Mouse (Mus musculus): ENCODE measurements around the gene Btg1-ps2. TPM values are rescaled to one million over a fixed set of nuclear protein-coding genes. Genes with fewer than 3 reads are reported as not detected.
"Not testable (repeated sequence)": the region's sequence is repeated elsewhere in the genome, so short reads cannot be mapped to it uniquely, and the experiment has no call there.

Gene Btg1-ps2
- not detected in 2 replicates for polyA plus RNA-seq (2015; fragmentation: Nextera tagmentation; extraction: Ambion mirVana)

DNA sequence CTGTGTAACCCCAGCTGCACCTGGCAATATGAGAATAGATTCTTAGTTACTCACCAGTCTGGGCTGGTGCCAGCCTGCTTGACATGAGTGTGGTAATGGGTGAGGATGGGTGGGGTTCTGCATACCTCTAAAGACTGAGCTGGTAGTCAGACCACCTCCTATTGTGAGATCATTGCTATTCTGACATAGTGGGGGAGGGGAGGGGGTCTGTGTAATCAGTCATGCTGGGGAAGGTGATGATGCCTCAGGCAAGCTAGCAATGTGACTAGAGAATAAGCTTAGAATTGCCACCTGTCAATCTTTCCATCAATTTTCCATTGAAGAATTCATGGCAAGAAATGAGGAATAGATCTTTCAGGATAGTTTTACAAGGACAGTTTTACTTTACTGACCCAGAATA is at the start of gene Btg1-ps2:
TSS of gene Btg1-ps2 (minus strand) at position 101 of the 400 bp plus-strand sequence.
- not testable (repeated sequence) for H3K9me3 ChIP-seq; H3K4me3 ChIP-seq (replicated peaks); H3K27me3 ChIP-seq

DNA sequence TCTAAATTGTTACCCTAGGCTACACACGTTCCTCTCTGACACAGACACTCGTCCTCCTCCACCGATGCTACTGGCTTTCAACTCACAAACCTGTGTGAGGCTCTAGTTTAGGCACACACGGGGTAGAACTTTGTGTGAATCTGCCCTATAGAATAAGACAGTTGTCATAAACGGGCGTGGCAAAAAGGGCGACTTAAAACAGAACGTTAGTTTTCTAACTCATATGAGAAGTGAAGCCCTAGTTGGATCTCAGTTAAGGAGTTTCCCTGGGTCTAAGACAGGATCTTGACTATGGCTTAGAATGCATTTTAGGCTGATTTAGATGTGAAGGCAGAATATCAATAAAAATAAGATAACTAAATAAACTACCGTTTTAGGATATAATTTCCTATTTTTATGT is 42.1 kb upstream of the Btg1-ps2 start, which contains the start of gene Rhox11:
TSS of gene Rhox11 (minus strand) at position 101 of the 400 bp plus-strand sequence.
- Histone ChIP-seq H3K9me3 (no peaks in the 10 kb centered on the region), H3K27me3 (no peaks in the 10 kb centered on the region), H3K4me1 (replicated peaks) (no peaks in the 10 kb centered on the region), H3K27ac (no peak within 1 kb of the TSS), H3K36me3 (no peaks in the 10 kb centered on the region), H3K4me2 (replicated peaks) (no peak within 1 kb of the TSS), H3K4me3 (replicated peaks) (no peak within 1 kb of the TSS), H3K9ac (replicated peaks) (no peak within 1 kb of the TSS)
- ATAC-seq = no peak
- 89% methylated on average over 9 of the region's 9 CpGs for WGBS

More for the DNA sequence above, at the start of gene Btg1-ps2:
- not testable (repeated sequence) for H3K9ac ChIP-seq (replicated peaks); H3K27ac ChIP-seq; H3K4me1 ChIP-seq (replicated peaks); H3K36me3 ChIP-seq; ATAC-seq; H3K4me2 ChIP-seq (replicated peaks)

DNA sequence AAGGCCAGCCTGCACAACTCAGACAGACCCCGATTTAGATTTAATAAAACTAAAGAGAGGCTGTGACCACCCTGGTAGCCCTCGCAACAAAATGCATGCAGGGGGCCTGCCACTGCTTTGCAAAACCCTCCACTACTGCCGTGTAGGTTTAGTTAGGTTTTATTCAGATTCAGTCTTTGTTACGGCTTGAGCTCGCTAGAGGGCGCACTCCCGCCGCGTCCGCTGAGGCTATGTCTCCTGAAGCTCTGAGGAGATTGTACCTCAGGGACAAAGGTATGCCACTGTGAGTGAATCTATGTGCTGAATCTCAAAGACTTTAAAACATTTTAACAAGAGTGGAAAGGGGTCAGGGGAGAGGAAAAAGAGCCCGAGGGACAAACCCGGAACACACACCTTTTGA is 41.3 kb upstream of the Btg1-ps2 start:
- no peak overlapping the region for H3K27ac ChIP-seq
- H3K4me3 ChIP-seq (replicated peaks) = no peak overlapping the region
- H3K4me1 ChIP-seq (replicated peaks) = no peaks in the 10 kb centered on the region
- no peaks in the 10 kb centered on the region for H3K9me3 ChIP-seq
- no peak overlapping the region for H3K9ac ChIP-seq (replicated peaks)
- no peak overlapping the region for H3K4me2 ChIP-seq (replicated peaks)
- no peaks in the 10 kb centered on the region for H3K36me3 ChIP-seq
- ATAC-seq = peak; percentile 40; the same call in 1 of the 2 replicates
- 17% methylated on average over 12 of the region's 12 CpGs for WGBS
- H3K27me3 ChIP-seq = no peaks in the 10 kb centered on the region

DNA sequence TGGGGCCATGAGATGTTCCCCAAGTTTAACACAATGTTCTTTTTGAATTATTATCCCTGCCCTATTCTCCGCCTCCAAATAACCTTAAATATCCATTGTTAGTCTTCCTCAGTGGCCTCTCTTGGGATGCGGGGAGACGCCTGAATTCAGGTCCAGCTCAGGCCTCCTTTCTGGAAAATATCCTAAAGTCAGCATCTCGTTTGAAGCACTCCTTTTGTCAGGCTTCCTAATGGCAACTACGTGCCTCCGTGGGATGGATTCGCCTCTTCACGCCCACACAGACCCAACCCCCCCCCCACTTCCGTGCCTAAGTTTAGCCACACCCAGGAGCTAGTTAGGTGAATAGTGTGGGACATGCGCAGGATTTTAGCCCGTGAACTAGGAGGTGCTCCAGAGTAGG is 23.3 kb upstream of the Btg1-ps2 start, which contains the start of gene Rhox10:
TSS of gene Rhox10 (plus strand) at position 301 of the 400 bp plus-strand sequence.
- Histone ChIP-seq H3K4me1 (replicated peaks) (no peaks in the 10 kb centered on the region), H3K9ac (replicated peaks) (no peak within 1 kb of the TSS), H3K36me3 (no peaks in the 10 kb centered on the region), H3K27ac (no peak within 1 kb of the TSS), H3K4me2 (replicated peaks) (no peak within 1 kb of the TSS), H3K27me3 (no peaks in the 10 kb centered on the region), H3K4me3 (replicated peaks) (no peak within 1 kb of the TSS), H3K9me3 (no peaks in the 10 kb centered on the region)
- no peak for ATAC-seq
- WGBS = 90% methylated on average over 11 of the region's 11 CpGs

DNA sequence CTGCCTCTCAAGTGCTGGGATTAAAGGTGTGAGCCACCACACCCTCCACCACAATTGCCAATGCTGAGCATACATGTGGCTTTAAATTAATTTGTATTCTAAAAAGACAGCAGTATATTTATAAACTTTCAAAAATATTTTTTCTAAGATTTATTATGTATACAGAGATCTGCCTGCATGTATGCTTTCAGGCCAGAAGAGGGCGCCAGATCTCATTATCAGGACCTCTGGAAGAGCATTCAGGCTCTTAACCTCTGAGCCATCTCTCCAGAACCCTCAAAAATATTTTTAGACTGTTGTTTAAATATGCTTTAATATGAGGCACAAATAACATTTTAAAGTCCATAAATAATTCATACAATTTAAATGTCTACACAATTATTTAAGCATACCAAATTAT is 18.6 kb upstream of the Btg1-ps2 start:
- Histone ChIP-seq H3K9ac (replicated peaks) (no peak overlapping the region), H3K9me3 (no peaks in the 10 kb centered on the region), H3K27ac (no peak overlapping the region), H3K4me3 (replicated peaks) (no peak overlapping the region), H3K27me3 (no peaks in the 10 kb centered on the region), H3K36me3 (no peaks in the 10 kb centered on the region), H3K4me1 (replicated peaks) (no peaks in the 10 kb centered on the region), H3K4me2 (replicated peaks) (no peak overlapping the region)
- ATAC-seq = no peak
- 4% methylated on average over 1 of the region's 1 CpGs for WGBS

DNA sequence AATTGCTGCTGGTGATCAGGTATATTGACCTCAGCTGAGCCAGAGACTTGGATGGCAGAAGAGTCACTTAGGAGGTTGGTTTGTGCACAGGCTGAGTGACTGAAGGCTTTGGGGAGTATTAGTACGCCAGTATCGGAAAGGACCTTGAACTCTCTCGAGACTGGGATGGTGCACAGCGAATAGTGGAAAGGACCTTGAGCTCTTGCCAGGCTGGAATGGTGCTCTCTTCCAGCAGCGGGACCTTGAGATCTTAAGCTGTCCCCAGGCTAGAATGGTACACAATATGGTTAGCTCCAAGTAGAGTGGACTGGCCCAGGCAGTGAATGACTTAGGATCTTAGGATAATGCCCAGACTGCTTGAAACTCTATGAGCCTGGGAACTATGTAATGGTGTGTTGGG is 3.2 kb downstream of the Btg1-ps2 start:
- no peak for ATAC-seq
- H3K4me1 ChIP-seq (replicated peaks) = no peaks in the 10 kb centered on the region
- no peaks in the 10 kb centered on the region for H3K27me3 ChIP-seq
- WGBS = 89% methylated on average over 5 of the region's 5 CpGs
- no peaks in the 10 kb centered on the region for H3K36me3 ChIP-seq
- H3K27ac ChIP-seq = no peak overlapping the region
- no peaks in the 10 kb centered on the region for H3K9me3 ChIP-seq
- H3K4me3 ChIP-seq (replicated peaks) = no peak overlapping the region
- H3K9ac ChIP-seq (replicated peaks) = no peak overlapping the region
- no peak overlapping the region for H3K4me2 ChIP-seq (replicated peaks)

DNA sequence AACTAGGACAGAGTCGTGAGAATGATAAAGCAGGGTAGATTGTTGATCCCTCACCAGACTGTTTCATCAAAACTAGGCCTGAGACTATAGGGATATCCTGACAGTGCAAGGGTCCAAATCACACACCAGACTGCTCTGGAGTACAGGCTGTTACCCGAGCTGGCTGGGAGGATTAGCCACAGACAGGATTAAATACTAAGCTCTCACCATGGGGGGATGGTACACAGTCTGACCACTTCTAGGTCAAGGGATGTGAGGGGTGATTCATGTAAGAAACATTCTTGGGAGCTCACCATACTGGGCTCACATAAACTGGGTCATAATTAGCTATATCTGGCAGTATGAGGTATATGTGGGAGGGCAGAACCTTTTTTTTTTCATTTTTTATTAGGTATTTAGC is 9.1 kb downstream of the Btg1-ps2 start:
- no peak overlapping the region for H3K9ac ChIP-seq (replicated peaks)
- no peaks in the 10 kb centered on the region for H3K4me1 ChIP-seq (replicated peaks)
- WGBS = 47% methylated on average over 2 of the region's 2 CpGs
- H3K27me3 ChIP-seq = no peaks in the 10 kb centered on the region
- H3K4me2 ChIP-seq (replicated peaks) = no peak overlapping the region
- no peak overlapping the region for H3K4me3 ChIP-seq (replicated peaks)
- ATAC-seq = no peak
- no peaks in the 10 kb centered on the region for H3K9me3 ChIP-seq
- no peaks in the 10 kb centered on the region for H3K36me3 ChIP-seq
- H3K27ac ChIP-seq = no peak overlapping the region

DNA sequence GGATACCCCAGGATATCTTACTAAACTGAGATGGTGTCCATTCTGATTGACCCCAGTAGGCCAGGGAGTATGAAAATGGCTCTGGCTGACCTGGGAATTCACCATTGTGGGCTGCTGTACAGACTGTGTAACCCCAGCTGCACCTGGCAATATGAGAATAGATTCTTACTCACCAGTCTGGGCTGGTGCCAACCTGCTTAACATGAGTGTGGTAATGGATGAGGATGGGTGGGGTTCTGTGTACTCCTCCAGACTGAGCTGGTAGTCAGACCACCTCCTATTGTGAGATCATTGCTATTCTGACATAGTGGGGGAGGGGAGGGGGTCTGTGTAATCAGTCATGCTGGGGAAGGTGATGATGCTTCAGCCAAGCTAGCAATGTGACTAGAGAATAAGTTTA is 24.3 kb downstream of the Btg1-ps2 start, which contains the start of gene Btg1-ps1:
TSS of gene Btg1-ps1 (minus strand) at position 219 of the 400 bp plus-strand sequence.
- not testable (repeated sequence) for H3K36me3 ChIP-seq; H3K9ac ChIP-seq (replicated peaks); ATAC-seq; H3K4me2 ChIP-seq (replicated peaks); H3K27ac ChIP-seq; H3K4me3 ChIP-seq (replicated peaks); H3K9me3 ChIP-seq; H3K27me3 ChIP-seq; H3K4me1 ChIP-seq (replicated peaks)

DNA sequence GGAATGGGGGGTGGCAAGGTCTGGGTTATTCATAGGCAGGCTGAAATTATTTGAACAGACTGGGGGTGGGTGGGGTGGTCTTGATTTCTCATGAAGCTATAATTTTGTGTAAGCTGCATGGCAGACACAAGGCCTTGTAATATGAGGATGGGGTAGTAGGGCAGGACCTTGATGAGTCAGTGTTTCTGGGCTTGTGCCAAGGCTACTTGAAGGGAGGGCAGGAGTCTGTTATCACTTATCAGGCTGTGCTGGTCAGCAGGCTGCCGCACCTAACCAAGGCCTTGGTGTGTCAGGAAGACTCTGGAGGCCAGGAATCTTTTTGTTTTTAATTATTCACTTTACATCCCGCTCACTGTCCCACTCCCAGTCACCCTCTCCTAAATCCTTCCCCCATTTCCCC is 34.2 kb downstream of the Btg1-ps2 start:
- Histone ChIP-seq H3K9ac (replicated peaks) (no peak overlapping the region), H3K4me1 (replicated peaks) (no peaks in the 10 kb centered on the region), H3K4me2 (replicated peaks) (no peak overlapping the region), H3K36me3 (no peaks in the 10 kb centered on the region), H3K4me3 (replicated peaks) (no peak overlapping the region), H3K27ac (no peak overlapping the region), H3K9me3 (no peaks in the 10 kb centered on the region), H3K27me3 (no peaks in the 10 kb centered on the region)
- no peak for ATAC-seq
- WGBS = 85% methylated on average over 2 of the region's 2 CpGs

Other genes starting within 250 kb of the Btg1-ps2 start
- gene Rhox5, start 238.3 kb downstream of the Btg1-ps2 start, polyA plus RNA-seq (2015; fragmentation: Nextera tagmentation; extraction: Ambion mirVana) = not detected in 2 replicates
- not detected in 2 replicates for gene Rhox6, start 216.2 kb downstream of the Btg1-ps2 start, polyA plus RNA-seq (2015; fragmentation: Nextera tagmentation; extraction: Ambion mirVana)
- not detected in 2 replicates for gene Rhox7a, start 211.4 kb downstream of the Btg1-ps2 start, polyA plus RNA-seq (2015; fragmentation: Nextera tagmentation; extraction: Ambion mirVana)
- gene Rhox8, start 164.2 kb downstream of the Btg1-ps2 start, polyA plus RNA-seq (2015; fragmentation: Nextera tagmentation; extraction: Ambion mirVana) = not detected in 2 replicates
- not detected in 2 replicates for gene Rhox7b, start 145.9 kb downstream of the Btg1-ps2 start, polyA plus RNA-seq (2015; fragmentation: Nextera tagmentation; extraction: Ambion mirVana)
- gene Rhox9, start 141.3 kb downstream of the Btg1-ps2 start, polyA plus RNA-seq (2015; fragmentation: Nextera tagmentation; extraction: Ambion mirVana) = not detected in 2 replicates
- gene Btg1-ps1, start 24.3 kb downstream of the Btg1-ps2 start, polyA plus RNA-seq (2015; fragmentation: Nextera tagmentation; extraction: Ambion mirVana) = not detected in 2 replicates
- gene Rhox10, start 23.4 kb upstream of the Btg1-ps2 start, polyA plus RNA-seq (2015; fragmentation: Nextera tagmentation; extraction: Ambion mirVana) = not detected in 2 replicates
- gene Rhox11, start 42.0 kb upstream of the Btg1-ps2 start, polyA plus RNA-seq (2015; fragmentation: Nextera tagmentation; extraction: Ambion mirVana) = not detected in 2 replicates
- not detected in 2 replicates for gene Rhox12, start 67.8 kb upstream of the Btg1-ps2 start, polyA plus RNA-seq (2015; fragmentation: Nextera tagmentation; extraction: Ambion mirVana)
- not detected in 2 replicates for gene Rhox13, start 78.1 kb upstream of the Btg1-ps2 start, polyA plus RNA-seq (2015; fragmentation: Nextera tagmentation; extraction: Ambion mirVana)
- gene Zbtb33, start 146.7 kb upstream of the Btg1-ps2 start, polyA plus RNA-seq (2015; fragmentation: Nextera tagmentation; extraction: Ambion mirVana) = 6.0 and 6.6 TPM in 2 replicates
- gene Tmem255a, start 209.3 kb upstream of the Btg1-ps2 start, polyA plus RNA-seq (2015; fragmentation: Nextera tagmentation; extraction: Ambion mirVana) = 17.5 and 21.9 TPM in 2 replicates

Data from midbrain, embryonic 13.5 days (tissue).